Mouse (Mus musculus) forebrain, postnatal 0 days (tissue): ENCODE measurements around the gene Hist1h4m. TPM values are rescaled to one million over a fixed set of nuclear protein-coding genes. Genes with fewer than 3 reads are reported as not detected.
"Not testable (repeated sequence)": the region's sequence is repeated elsewhere in the genome, so short reads cannot be mapped to it uniquely, and the experiment has no call there.

Experiments used
- ATAC-seq: fragments of 200-750 bp; cut with Nextera tagmentation; 2 replicates; pipeline ENCODE4 v1.8.0; 2017; ENCODE audit warnings: mild to moderate bottlenecking, moderate library complexity
- DNase-seq: peaks from one replicate; pipeline ENCODE4 v3.0.0-alpha.2; 2015
- H3K27ac ChIP-seq: fragments of 300-500 bp; sonication (generic); 2 replicates; pipeline ENCODE4 v1.5.1; 2014; ENCODE audit warnings: low read depth, mild to moderate bottlenecking, antibody characterized with exemption, low read length, moderate library complexity, mixed read lengths
- H3K27me3 ChIP-seq: fragments of 300-500 bp; sonication (generic); 2 replicates; pipeline ENCODE4 v1.6.1; 2014; ENCODE audit warnings: mild to moderate bottlenecking, low read length, mixed read lengths; ENCODE audit not compliant: insufficient read depth
- H3K36me3 ChIP-seq: fragments of 300-500 bp; sonication (generic); 2 replicates; pipeline ENCODE4 v1.6.1; 2014; ENCODE audit warnings: mild to moderate bottlenecking, moderate library complexity; ENCODE audit not compliant: insufficient read depth
- H3K4me1 ChIP-seq: fragments of 300-500 bp; sonication (generic); 2 replicates; pipeline ENCODE4 v1.6.1; 2014; ENCODE audit warnings: antibody characterized with exemption; ENCODE audit not compliant: insufficient read depth
- H3K4me2 ChIP-seq: fragments of 300-500 bp; sonication (generic); 2 replicates; pipeline ENCODE4 v1.6.1; 2014; ENCODE audit warnings: low read depth, mild to moderate bottlenecking, moderate library complexity
- H3K4me3 ChIP-seq: fragments of 300-500 bp; sonication (generic); 2 replicates; pipeline ENCODE4 v1.5.1; 2014; ENCODE audit warnings: low read depth, low read length, mixed read lengths
- H3K9ac ChIP-seq: fragments of 300-500 bp; sonication (generic); 2 replicates; pipeline ENCODE4 v1.6.1; 2014; ENCODE audit warnings: mild to moderate bottlenecking
- H3K9me3 ChIP-seq: fragments of 300-500 bp; sonication (generic); 2 replicates; pipeline ENCODE4 v1.6.1; 2016; ENCODE audit warnings: low read length
- CTCF ChIP-seq: sonication (generic); IDR thresholded peaks from 2 replicates; pipeline ENCODE4 v1.5.1; 2016; ENCODE audit warnings: antibody characterized with exemption, control low read depth, low read depth
- WGBS: fragments of 180-500 bp; shearing (Covaris S2); extraction: QIAGEN DNeasy Blood & Tissue Kit; methylation state at CpG from one replicate; pipeline ENCODE4 v1.1.7; 2014; 5-methylcytosine and 5-hydroxymethylcytosine counted together
- polyA plus RNA-seq: library from polyadenylated mRNA; unstranded; fragments of >200 nt; fragmentation: Nextera tagmentation; extraction: Ambion mirVana; gene quantifications from 2 replicates; pipeline ENCODE4 v1.2.1, GENCODE M21; 2015
- total RNA-seq: library from RNA; depleted of rRNA; stranded (reverse); fragments of >200 nt; gene quantifications from 2 replicates; pipeline ENCODE4 v1.2.3, GENCODE M21; 2014

Gene Hist1h4m
- total and polyA plus RNA-seq, 2 experiments from 2014 or later, result 1.3 TPM; not detected in 1

- Histone ChIP-seq H3K9ac (peak within 1 kb of the TSS; percentile 57), H3K4me1 (peaks cover 29% of the 10 kb centered on the region), H3K36me3 (no peaks in the 10 kb centered on the region), H3K4me3 (peak within 1 kb of the TSS; percentile 39), H3K27me3 (no peaks in the 10 kb centered on the region), H3K27ac (peak within 1 kb of the TSS; percentile 60), H3K4me2 (peak within 1 kb of the TSS; percentile 76), H3K9me3 (no peaks in the 10 kb centered on the region)
- DNase-seq (peak; percentile 89), ATAC-seq (peak; percentile 75)
- no peak for TF ChIP-seq CTCF
- 1% methylated on average over 13 of the region's 20 CpGs for WGBS
Measured at GRCm38 (mm10) chr13:21783255-21783617, 28.3 kb upstream of the Hist1h4m start, which contains the start of gene Hist1h3i. Gene Hist1h3i, minus strand, starts transcription at chr13:21783370.

GRCm38 (mm10) chr13:21783734-21784161 lies 27.8 kb upstream of the Hist1h4m start:
- H3K36me3 ChIP-seq, result no peaks in the 10 kb centered on the region
- peak overlapping the region; percentile 76 for H3K4me2 ChIP-seq
- H3K27me3 ChIP-seq, result no peaks in the 10 kb centered on the region
- ATAC-seq, result no peak
- TF ChIP-seq CTCF, result no peak
- H3K4me1 ChIP-seq, result peaks cover 29% of the 10 kb centered on the region
- no peak overlapping the region for H3K9ac ChIP-seq
- no peak overlapping the region for H3K27ac ChIP-seq
- H3K9me3 ChIP-seq, result no peaks in the 10 kb centered on the region
- 2% methylated on average over 9 of the region's 9 CpGs for WGBS
- H3K4me3 ChIP-seq, result peak overlapping the region; percentile 39
- peak; percentile 61 for DNase-seq

GRCm38 (mm10) chr13:21784311-21784710 lies 27.2 kb upstream of the Hist1h4m start:
- Histone ChIP-seq H3K27ac (no peak overlapping the region), H3K9me3 (no peaks in the 10 kb centered on the region), H3K4me3 (no peak overlapping the region), H3K9ac (no peak overlapping the region), H3K4me1 (peaks cover 29% of the 10 kb centered on the region), H3K36me3 (no peaks in the 10 kb centered on the region), H3K4me2 (no peak overlapping the region; the same call in 1 of the 2 replicates), H3K27me3 (no peaks in the 10 kb centered on the region)
- WGBS, result 21% methylated on average over 6 of the region's 6 CpGs
- TF ChIP-seq CTCF, result no peak
- ATAC-seq (no peak), DNase-seq (no peak)

- DNase-seq (no peak), ATAC-seq (no peak)
- Histone ChIP-seq H3K27ac (peak overlapping the region; percentile 58; the same call in 1 of the 2 replicates), H3K4me3 (peak overlapping the region; percentile 39), H3K27me3 (no peaks in the 10 kb centered on the region), H3K4me1 (peaks cover 17% of the 10 kb centered on the region), H3K9me3 (no peaks in the 10 kb centered on the region), H3K36me3 (no peaks in the 10 kb centered on the region), H3K4me2 (peak overlapping the region; percentile 62), H3K9ac (0 out of 2 replicates have a peak overlapping the region, but pooled peaks have one; percentile 33)
- TF ChIP-seq CTCF, result no peak
- 2% methylated on average over 8 of the region's 8 CpGs for WGBS
Measured at GRCm38 (mm10) chr13:21786189-21786898, 25.2 kb upstream of the Hist1h4m start.

DNA sequence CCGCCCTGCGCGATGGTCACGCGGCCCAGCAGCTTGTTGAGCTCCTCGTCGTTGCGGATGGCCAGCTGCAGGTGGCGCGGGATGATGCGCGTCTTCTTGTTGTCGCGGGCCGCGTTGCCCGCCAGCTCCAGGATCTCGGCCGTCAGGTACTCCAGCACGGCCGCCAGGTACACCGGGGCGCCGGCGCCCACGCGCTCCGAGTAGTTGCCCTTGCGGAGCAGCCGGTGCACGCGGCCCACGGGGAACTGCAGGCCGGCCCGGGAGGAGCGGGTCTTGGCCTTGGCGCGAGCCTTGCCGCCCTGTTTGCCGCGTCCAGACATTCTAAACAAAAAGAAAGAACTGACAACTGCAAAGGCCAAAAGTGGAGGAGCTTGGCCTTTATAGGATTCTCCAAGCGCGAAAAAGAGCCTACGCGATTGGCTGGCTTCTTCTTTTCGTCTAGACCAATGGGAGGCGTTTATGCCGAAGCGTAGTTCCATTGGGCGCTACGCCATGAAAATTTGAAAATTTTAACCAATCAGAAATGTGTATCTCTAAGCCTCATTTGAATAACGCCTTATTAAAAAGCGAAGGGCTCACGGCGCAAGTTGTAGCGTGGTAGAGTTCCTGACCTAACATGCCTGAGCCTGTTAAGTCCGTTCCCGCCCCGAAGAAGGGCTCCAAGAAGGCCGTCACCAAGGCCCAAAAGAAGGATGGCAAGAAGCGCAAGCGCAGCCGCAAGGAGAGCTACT lies 24.5 kb upstream of the Hist1h4m start, which contains the start of the genes Hist1h2an and Hist1h2bp:
Hist1h2an (minus strand) TSS at position 320 of the 731 bp plus-strand sequence.
Hist1h2bp (plus strand) TSS at position 563 of the 731 bp plus-strand sequence.
- DNase-seq (peak; percentile 99), ATAC-seq (peak; percentile 92)
- not testable (repeated sequence) for H3K36me3 ChIP-seq, H3K27me3 ChIP-seq, H3K9me3 ChIP-seq
- peak within 1 kb of the TSS; percentile 62 for H3K4me2 ChIP-seq
- WGBS, result under 1% methylated on average over 34 of the region's 63 CpGs
- H3K4me1 ChIP-seq, result peaks cover 17% of the 10 kb centered on the region
- 0 out of 2 replicates have a peak within 1 kb of the TSS, but pooled peaks have one; percentile 37 for H3K9ac ChIP-seq
- peak within 1 kb of the TSS; percentile 72; the same call in 1 of the 2 replicates for H3K27ac ChIP-seq
- H3K4me3 ChIP-seq, result peak within 1 kb of the TSS; percentile 39

- Histone ChIP-seq H3K9ac (0 out of 2 replicates have a peak overlapping the region, but pooled peaks have one; percentile 37), H3K4me3 (peak overlapping the region; percentile 21), H3K27ac (no peak overlapping the region; the same call in 1 of the 2 replicates), H3K4me1 (peaks cover 10% of the 10 kb centered on the region), H3K9me3 (no peaks in the 10 kb centered on the region), H3K36me3 (no peaks in the 10 kb centered on the region), H3K27me3 (no peaks in the 10 kb centered on the region), H3K4me2 (peak overlapping the region; percentile 62)
- peak; percentile 12 for ATAC-seq
- WGBS, result 11% methylated on average over 14 of the region's 21 CpGs
- no peak for DNase-seq
- TF ChIP-seq CTCF, result no peak
Measured at GRCm38 (mm10) chr13:21787760-21788593, 23.6 kb upstream of the Hist1h4m start.
